Mouse (Mus musculus): ENCODE data around the gene Med27. TPM values are rescaled to one million over a fixed set of nuclear protein-coding genes. Genes with fewer than 3 reads are reported as not detected.
A peak's percentile ranks its signal among the peaks of the same experiment; 100 is the strongest.
"Not testable (repeated sequence)": the region's sequence is repeated elsewhere in the genome, so short reads cannot be mapped to it uniquely, and the experiment has no call there.

The Med27 gene
- total and polyA plus RNA-seq, 3 experiments, result 32.1 to 36.2 (median 33.6) TPM

DNA sequence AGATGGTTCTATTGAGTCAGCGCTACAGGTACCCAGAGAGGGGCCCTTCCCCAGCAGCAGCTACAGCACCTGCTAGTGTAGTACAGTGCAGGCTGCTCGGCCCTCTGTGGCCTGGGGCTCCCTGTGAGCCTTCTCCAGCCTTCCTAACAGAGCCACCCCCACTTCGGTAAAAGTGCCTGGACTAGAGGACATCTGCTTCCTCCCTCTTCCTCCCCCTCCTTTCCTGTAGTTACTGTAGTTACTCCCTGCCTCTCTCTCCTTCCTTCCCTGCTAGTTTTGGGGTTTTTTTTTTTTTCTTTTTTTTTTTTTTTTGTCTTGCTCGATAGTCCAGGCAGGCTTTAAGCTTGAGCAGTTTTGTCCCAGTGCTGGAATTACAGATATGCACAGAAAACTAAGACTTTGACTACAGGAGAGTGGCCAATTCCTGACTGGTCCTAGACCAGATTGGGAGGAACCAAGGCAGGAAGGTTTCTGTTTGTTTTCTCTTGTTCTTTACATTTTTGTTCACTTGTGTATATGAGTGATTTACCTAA lies 178.7 kb downstream of the Med27 start:
- in situ Hi-C loops (cut with MboI; ENCODE audit: low pct_ligation_motif_present, low pct_unique_long_range_greater_than_20kb, low sequenced_read_pairs), result no loop called here
- Histone ChIP-seq H3K4me1 (ENCODE audit: control insufficient read depth in 1 of 2, insufficient read depth in 2 of 2) (peaks cover 0 to 19% of the 10 kb centered on the region in 2 experiments; a peak in 2 of 4 replicates), H3K36me3 (replicated peaks in 1 of 2; ENCODE audit: control insufficient read depth in 1 of 2, insufficient read depth in 1 of 2, low read length in 1 of 2) (peaks cover 0 to 34% of the 10 kb centered on the region in 2 experiments)

DNA sequence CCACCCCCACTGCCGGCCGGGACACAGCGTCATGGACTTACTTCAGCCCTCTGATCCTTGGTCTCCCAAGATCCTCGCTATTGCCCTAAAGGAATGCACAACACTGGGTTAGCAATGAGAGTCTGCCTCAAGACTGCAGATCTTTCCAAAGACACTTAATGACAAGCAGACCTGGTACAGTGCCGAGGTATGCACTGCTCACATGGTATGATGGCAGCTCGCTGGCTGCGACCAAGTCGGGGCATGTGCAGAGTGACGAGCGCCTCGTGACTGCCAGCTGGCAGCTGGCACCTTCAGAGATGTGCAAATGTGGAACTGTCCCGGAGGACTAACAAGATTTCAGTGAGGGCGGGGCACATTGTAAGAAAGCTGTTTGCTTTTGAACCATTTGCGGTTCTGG lies 179.6 kb downstream of the Med27 start:
- Histone ChIP-seq H3K4me3 (replicated peaks in 1 of 3; ENCODE audit: low read depth in 2 of 3, low read length in 2 of 3, poor library complexity in 1 of 3) (no peak overlapping the region), H3K9ac (ENCODE audit: insufficient read depth, low read depth) (no peak overlapping the region), H3K27ac (ENCODE audit: insufficient read depth, low read depth) (no peak overlapping the region), H3K36me3 (replicated peaks in 1 of 2; ENCODE audit: control insufficient read depth in 1 of 2, insufficient read depth in 1 of 2, low read length in 1 of 2) (peaks cover 0 to 32% of the 10 kb centered on the region in 2 experiments), H3K4me1 (ENCODE audit: control insufficient read depth in 1 of 2, insufficient read depth in 2 of 2) (peaks cover 0 to 19% of the 10 kb centered on the region in 2 experiments; a peak in 2 of 4 replicates), H3K79me2 (replicated peaks; ENCODE audit: control insufficient read depth, extremely low read depth, insufficient read depth, poor library complexity, severe bottlenecking) (no peaks in the 10 kb centered on the region), H3K27me3 (replicated peaks) (no peaks in the 10 kb centered on the region), H3K4me2 (ENCODE audit: insufficient read depth, low read depth, poor library complexity, severe bottlenecking) (no peak overlapping the region), H3K9me3 (replicated peaks; ENCODE audit: low read length) (no peaks in the 10 kb centered on the region)
- TF ChIP-seq USF2 (conservative IDR thresholded peaks at IDR 0.05; ENCODE audit: low read depth, low read length), result no peak
- TF ChIP-seq GABPA (IDR thresholded peaks at IDR 0.05; ENCODE audit: insufficient replicate concordance, low read depth, low read length), result no peak
- TF ChIP-seq CTCF (conservative IDR thresholded peaks at IDR 0.05 in 1 of 2, IDR thresholded peaks at IDR 0.05 in 1 of 2; ENCODE audit: low read depth in 2 of 2, low read length in 2 of 2), result no peak
- no peak for TF ChIP-seq IRF4 (IDR thresholded peaks at IDR 0.05; ENCODE audit: low read depth, low read length)
- no peak for TF ChIP-seq BHLHE40 (IDR thresholded peaks at IDR 0.05; ENCODE audit: low read depth, low read length)
- TF ChIP-seq HCFC1 (IDR thresholded peaks at IDR 0.05; ENCODE audit: low read depth, low read length), result no peak
- TF ChIP-seq NRF1 (IDR thresholded peaks at IDR 0.05; ENCODE audit: low read depth, low read length), result no peak
- TF ChIP-seq ZNF384 (IDR thresholded peaks at IDR 0.05; ENCODE audit: low read depth, low read length), result no peak
- TF ChIP-seq CHD2 (IDR thresholded peaks at IDR 0.05; ENCODE audit: low read length), result no peak
- no peak for TF ChIP-seq KAT2A (IDR thresholded peaks at IDR 0.05; ENCODE audit: insufficient replicate concordance, low read length)
- no peak for TF ChIP-seq RCOR1 (conservative IDR thresholded peaks at IDR 0.05; ENCODE audit: low read depth, low read length)
- TF ChIP-seq UBTF (IDR thresholded peaks at IDR 0.05; ENCODE audit: low read depth, low read length), result no peak
- no peak for TF ChIP-seq MXI1 (IDR thresholded peaks at IDR 0.05; ENCODE audit: low read depth, low read length)
- TF ChIP-seq ELF1 (IDR thresholded peaks at IDR 0.05; ENCODE audit: low read depth, low read length), result no peak
- TF ChIP-seq EP300 (IDR thresholded peaks at IDR 0.05; ENCODE audit: low read length), result no peak
- no peak for TF ChIP-seq TCF12 (IDR thresholded peaks at IDR 0.05; ENCODE audit: low read depth, low read length)
- TF ChIP-seq MAZ (IDR thresholded peaks at IDR 0.05; ENCODE audit: low read depth, low read length), result no peak
- TF ChIP-seq TBP (conservative IDR thresholded peaks at IDR 0.05; ENCODE audit: low read depth, low read length), result no peak
- TF ChIP-seq ZKSCAN1 (IDR thresholded peaks at IDR 0.05; ENCODE audit: borderline replicate concordance, low read depth, low read length), result no peak
- TF ChIP-seq SIN3A (IDR thresholded peaks at IDR 0.05; ENCODE audit: low read length), result no peak
- dilution Hi-C loops (cut with MboI; ENCODE audit: extremely low pct_ligation_motif_present, extremely low pct_unique_long_range_greater_than_20kb, low sequenced_read_pairs) (no loop called here), in situ Hi-C loops (cut with MboI; ENCODE audit: low pct_ligation_motif_present, low pct_unique_long_range_greater_than_20kb, low sequenced_read_pairs) (no loop called here)
- no peak for DNase-seq (ENCODE audit: extremely low read depth)

More for the DNA sequence above, 178.7 kb downstream of the Med27 start:
- no peak overlapping the region for H3K27ac ChIP-seq (ENCODE audit: insufficient read depth, low read depth)
- dilution Hi-C loops (cut with MboI; ENCODE audit: extremely low pct_ligation_motif_present, extremely low pct_unique_long_range_greater_than_20kb, low sequenced_read_pairs), result no loop called here
- H3K9ac ChIP-seq (ENCODE audit: insufficient read depth, low read depth), result no peak overlapping the region
- no peaks in the 10 kb centered on the region for H3K9me3 ChIP-seq (replicated peaks; ENCODE audit: low read length)
- no peak overlapping the region for H3K4me3 ChIP-seq (replicated peaks in 1 of 3; ENCODE audit: low read depth in 2 of 3, low read length in 2 of 3, poor library complexity in 1 of 3)
- DNase-seq (ENCODE audit: extremely low read depth), result no peak
- no peak overlapping the region for H3K4me2 ChIP-seq (ENCODE audit: insufficient read depth, low read depth, poor library complexity, severe bottlenecking)
- TF ChIP-seq ZNF384 (IDR thresholded peaks at IDR 0.05; ENCODE audit: low read depth, low read length), result 0 out of 2 replicates have a peak, but pooled peaks have one; percentile 14
- no peak for TF ChIP-seq ELF1 (IDR thresholded peaks at IDR 0.05; ENCODE audit: low read depth, low read length)
- no peaks in the 10 kb centered on the region for H3K79me2 ChIP-seq (replicated peaks; ENCODE audit: control insufficient read depth, extremely low read depth, insufficient read depth, poor library complexity, severe bottlenecking)
- H3K27me3 ChIP-seq (replicated peaks), result no peaks in the 10 kb centered on the region

DNA sequence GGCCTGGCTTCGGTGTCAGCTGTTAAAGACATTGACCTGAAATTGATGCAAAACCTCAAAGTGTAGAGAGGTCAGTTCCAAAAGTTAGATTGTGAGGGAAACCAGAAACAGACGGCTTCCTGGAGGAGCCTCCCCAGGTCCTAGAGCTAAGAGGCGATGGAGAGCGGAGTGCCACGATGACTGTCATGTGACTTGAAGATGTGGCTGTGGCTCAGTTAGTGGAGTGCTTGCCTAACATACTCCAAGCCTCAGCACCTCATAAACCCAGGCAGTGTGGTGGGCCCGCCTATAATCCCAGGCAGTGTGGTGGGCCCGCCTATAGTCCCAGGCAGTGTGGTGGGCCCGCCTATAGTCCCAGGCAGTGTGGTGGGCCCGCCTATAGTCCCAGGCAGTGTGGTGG lies 180.9 kb downstream of the Med27 start:
- H3K27ac ChIP-seq (ENCODE audit: insufficient read depth, low read depth); dilution Hi-C loops (cut with MboI; ENCODE audit: extremely low pct_ligation_motif_present, extremely low pct_unique_long_range_greater_than_20kb, low sequenced_read_pairs); in situ Hi-C loops (cut with MboI; ENCODE audit: low pct_ligation_motif_present, low pct_unique_long_range_greater_than_20kb, low sequenced_read_pairs); H3K27me3 ChIP-seq (replicated peaks); H3K9ac ChIP-seq (ENCODE audit: insufficient read depth, low read depth); H3K4me2 ChIP-seq (ENCODE audit: insufficient read depth, low read depth, poor library complexity, severe bottlenecking); H3K9me3 ChIP-seq (replicated peaks; ENCODE audit: low read length); H3K79me2 ChIP-seq (replicated peaks; ENCODE audit: control insufficient read depth, extremely low read depth, insufficient read depth, poor library complexity, severe bottlenecking); DNase-seq (ENCODE audit: extremely low read depth); H3K4me3 ChIP-seq (replicated peaks in 1 of 3; ENCODE audit: low read depth in 2 of 3, low read length in 2 of 3, poor library complexity in 1 of 3): not testable (repeated sequence)
- Histone ChIP-seq H3K36me3 (replicated peaks in 1 of 2; ENCODE audit: control insufficient read depth in 1 of 2, insufficient read depth in 1 of 2, low read length in 1 of 2) (peaks cover 0 to 24% of the 10 kb centered on the region in 2 experiments), H3K4me1 (ENCODE audit: control insufficient read depth in 1 of 2, insufficient read depth in 2 of 2) (peaks cover 0 to 19% of the 10 kb centered on the region in 2 experiments; a peak in 2 of 4 replicates)

All from CH12.LX (cell line).